Comparison of ENCODE assay signal across 12 mouse cellular contexts in the genomic region with DNA sequence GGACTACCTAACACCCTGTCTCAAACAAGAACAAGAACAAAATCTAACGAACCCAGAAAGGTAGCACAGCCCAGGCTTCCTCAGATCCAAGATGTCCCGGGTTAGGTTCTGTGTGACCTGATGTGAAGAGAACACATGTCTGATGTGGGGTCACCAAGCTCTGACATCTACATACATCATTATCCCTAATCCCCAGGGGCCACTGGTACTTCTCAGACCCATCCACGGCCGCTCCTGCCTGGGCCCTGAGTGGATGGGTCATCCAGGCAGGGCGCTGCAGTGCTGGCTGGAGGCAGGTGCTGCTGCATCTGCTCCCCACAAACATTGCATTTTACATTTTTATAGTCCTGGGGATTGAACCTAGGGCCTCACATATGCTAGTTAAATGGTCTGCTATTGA. TPM values are rescaled to one million over a fixed set of nuclear protein-coding genes. Genes with fewer than 3 reads are reported as not detected.
DNase-seq lines count a peak whose midpoint lies in the region; ATAC-seq and TF ChIP-seq lines count a peak whose summit lies in the region.
"Had no signal": no experiment of that assay in that cellular context is flagged by ENCODE, and none has a peak within 500 bp of the region (broad histone marks: within the 10 kb centered on the region; RNA-seq: fewer than 3 reads in every experiment).

No protein-coding gene starts in this region.

- DNase-seq in kidney, adult 18-20 months = peak; percentile 17
- no peak for DNase-seq in kidney, postnatal 4 days
- DNase-seq in G1E (ENCODE audit: low spot score) = no peak
- peak; percentile 21 for DNase-seq in MN1 (ENCODE audit: low spot score)
- DNase-seq in frontal cortex, postnatal 36 days (ENCODE audit: low spot score in 2 of 2) = no peak
- DNase-seq in ovary, postnatal 14 days (ENCODE audit: low spot score) = no peak
- DNase-seq in frontal cortex, postnatal 14 days (ENCODE audit: low spot score in 2 of 2) = no peak
- DNase-seq: adrenal gland, postnatal 10 days; cerebellum, postnatal 10 days; gastrocnemius, postnatal 36 days; left cerebral cortex, postnatal 4 days had no signal

- H3K9me3 ChIP-seq in G1E (replicated peaks) = no peaks in the 10 kb centered on the region
- no peaks in the 10 kb centered on the region for H3K9me3 ChIP-seq in limb, embryonic 13.5 days

- H3K4me1 ChIP-seq in G1E (ENCODE audit: insufficient read depth, low read depth, low read length) = peaks cover 81% of the 10 kb centered on the region
- H3K4me1 ChIP-seq in limb, embryonic 13.5 days = peaks cover 57% of the 10 kb centered on the region

- H3K27me3 ChIP-seq in G1E (ENCODE audit: insufficient read depth, low read length) = no peaks in the 10 kb centered on the region
- H3K27me3 ChIP-seq in limb, embryonic 13.5 days = no peaks in the 10 kb centered on the region

- no peak overlapping the region for H3K9ac ChIP-seq in limb, embryonic 13.5 days

- H3K27ac ChIP-seq in limb, embryonic 13.5 days = peak overlapping the region; percentile 98

- H3K36me3 ChIP-seq in G1E (replicated peaks) = peaks cover 14% of the 10 kb centered on the region
- H3K36me3 ChIP-seq in limb, embryonic 13.5 days = peaks cover 6% of the 10 kb centered on the region; the same call in 1 of the 2 replicates

- TF ChIP-seq CTCF in G1E (IDR thresholded peaks at IDR 0.05; ENCODE audit: low read depth, low read length) = no peak

- peak overlapping the region; percentile 64; the same call in 1 of the 2 replicates for H3K4me3 ChIP-seq in G1E (ENCODE audit: low read depth, low read length)
- no peak overlapping the region for H3K4me3 ChIP-seq in limb, embryonic 13.5 days

- WGBS in limb, embryonic 13.5 days = 53% methylated on average over 5 of the region's 5 CpGs

- ATAC-seq in G1E (ENCODE audit: extremely low read depth, insufficient number of reproducible peaks, low FRiP score, poor library complexity, severe bottlenecking) = no peak
- ATAC-seq in limb, embryonic 13.5 days (ENCODE audit: low FRiP score, low read depth) = no peak

- H3K4me2 ChIP-seq in limb, embryonic 13.5 days (replicated peaks) = peak overlapping the region; percentile 94; the same call in 1 of the 2 replicates

RNA-seq across cellular contexts. Expression of gene Id1, which starts 4.4 kb away (rescaled TPM):
- total RNA-seq in G1E (2014; fragmentation: Nextera tagmentation) (20.8 and 21.7 TPM in 2 replicates), G1E (2017) (33.2 and 41.4 TPM in 2 replicates)
- 110 TPM in 2 replicates for polyA plus RNA-seq in G1E (2012)
- polyA plus RNA-seq in limb, embryonic 13.5 days (2015; fragmentation: Nextera tagmentation; extraction: Ambion mirVana) = 232 and 236 TPM in 2 replicates

RNA-seq across cellular contexts. Expression of gene Cox4i2, which starts 13.5 kb away (rescaled TPM):
- not detected in 2 replicates for total RNA-seq in G1E (2014; fragmentation: Nextera tagmentation)
- total RNA-seq in G1E (2017) = 0.16 TPM in 1 of 2 replicates, not detected in the other
- not detected in 2 replicates for polyA plus RNA-seq in G1E (2012)
- polyA plus RNA-seq in limb, embryonic 13.5 days (2015; fragmentation: Nextera tagmentation; extraction: Ambion mirVana) = 32.0 and 34.4 TPM in 2 replicates

RNA-seq across cellular contexts. Expression of gene Mcts2, which starts 53.7 kb away (rescaled TPM):
- total RNA-seq in G1E (2014; fragmentation: Nextera tagmentation) = 24.2 and 24.3 TPM in 2 replicates
- 30.0 and 33.3 TPM in 2 replicates for total RNA-seq in G1E (2017)
- 2.1 and 2.6 TPM in 2 replicates for polyA plus RNA-seq in G1E (2012)
- 29.2 and 30.0 TPM in 2 replicates for polyA plus RNA-seq in limb, embryonic 13.5 days (2015; fragmentation: Nextera tagmentation; extraction: Ambion mirVana)

Comparison
In these comparisons a context has a peak if more than half of its experiments do, and no peak if none do; other contexts are left out.
1. DNase-seq: peak in kidney, adult 18-20 months (single experiment) and MN1 (single experiment); none in kidney, postnatal 4 days (0 of 2), G1E (single experiment), frontal cortex, postnatal 36 days (0 of 2), ovary, postnatal 14 days (single experiment) and frontal cortex, postnatal 14 days (0 of 2).
2. RNA of gene Cox4i2, which starts 13.5 kb away (polyA plus RNA-seq): 32.0 to 34.4 TPM in limb, embryonic 13.5 days; not detected in G1E; every median in the first group is over 10 times any median in the second.